Mouse (Mus musculus) colon, adult 2 months (tissue): ENCODE data around the gene 4930539E08Rik. TPM values are rescaled to one million over a fixed set of nuclear protein-coding genes. Genes with fewer than 3 reads are reported as not detected.

Experiments
- polyA plus RNA-seq: library from polyadenylated mRNA; depleted of rRNA; stranded (reverse); fragments of >200 nt; gene quantifications from 2 replicates; pipeline ENCODE4 v1.2.3, GENCODE M21; 2012; rRNA removed

Gene 4930539E08Rik
- polyA plus RNA-seq, result 52.7 and 52.9 TPM in 2 replicates

GRCm38 (mm10) chr17:28915060-28915628 lies at the start of gene 4930539E08Rik:
TSS of gene 4930539E08Rik (minus strand) at chr17:28915324.

GRCm38 (mm10) chr17:28951831-28952799 lies 37.0 kb upstream of the 4930539E08Rik start, which contains the start of gene Kctd20:
TSS of gene Kctd20 (plus strand) at chr17:28951950.

GRCm38 (mm10) chr17:28943740-28944139 lies 28.6 kb upstream of the 4930539E08Rik start, which contains the start of gene Pxt1:
TSS of gene Pxt1 (minus strand) at chr17:28943840.

GRCm38 (mm10) chr17:28858205-28858604 lies 56.9 kb downstream of the 4930539E08Rik start, which contains the start of gene Pnpla1:
TSS of gene Pnpla1 (plus strand) at chr17:28858411.

Other genes starting within 250 kb of the 4930539E08Rik start
- 0.38 and 0.73 TPM in 2 replicates for gene Slc26a8, start 225.1 kb downstream of the 4930539E08Rik start, polyA plus RNA-seq
- gene Mapk14, start 224.0 kb downstream of the 4930539E08Rik start, polyA plus RNA-seq, result 61.2 and 72.0 TPM in 2 replicates
- gene AC170998.1, start 189.2 kb downstream of the 4930539E08Rik start, polyA plus RNA-seq, result 0.66 TPM in 1 of 2 replicates, not detected in the other
- 225 and 282 TPM in 2 replicates for gene Mapk13, start 146.0 kb downstream of the 4930539E08Rik start, polyA plus RNA-seq
- 98.6 and 106 TPM in 2 replicates for gene Brpf3, start 114.2 kb downstream of the 4930539E08Rik start, polyA plus RNA-seq
- gene Pnpla1, start 56.9 kb downstream of the 4930539E08Rik start, polyA plus RNA-seq, result 1.2 and 2.4 TPM in 2 replicates
- 0.22 TPM in 1 of 2 replicates, not detected in the other for gene Pxt1, start 28.5 kb upstream of the 4930539E08Rik start, polyA plus RNA-seq
- gene Kctd20, start 36.6 kb upstream of the 4930539E08Rik start, polyA plus RNA-seq, result 36.3 and 37.8 TPM in 2 replicates
- 95.9 and 122 TPM in 2 replicates for gene Stk38, start 92.7 kb upstream of the 4930539E08Rik start, polyA plus RNA-seq
- gene Srsf3, start 117.3 kb upstream of the 4930539E08Rik start, polyA plus RNA-seq, result 116 and 149 TPM in 2 replicates
- gene Cdkn1a, start 175.7 kb upstream of the 4930539E08Rik start, polyA plus RNA-seq, result 192 and 201 TPM in 2 replicates
- 0.31 and 0.57 TPM in 2 replicates for gene Rab44, start 198.8 kb upstream of the 4930539E08Rik start, polyA plus RNA-seq